Mouse (Mus musculus) liver, postnatal 0 days (tissue): ENCODE data around the gene Nat10.

ENCODE experiments used
- CTCF ChIP-seq: sonication (generic); IDR thresholded peaks from 2 replicates; pipeline ENCODE4 v1.5.1; 2016; ENCODE audit warnings: antibody characterized with exemption, low read depth
- EP300 ChIP-seq: IDR thresholded peaks from 2 replicates; pipeline ENCODE4 v1.6.1; 2016; ENCODE audit warnings: antibody characterized with exemption, low read depth, mild to moderate bottlenecking

DNA sequence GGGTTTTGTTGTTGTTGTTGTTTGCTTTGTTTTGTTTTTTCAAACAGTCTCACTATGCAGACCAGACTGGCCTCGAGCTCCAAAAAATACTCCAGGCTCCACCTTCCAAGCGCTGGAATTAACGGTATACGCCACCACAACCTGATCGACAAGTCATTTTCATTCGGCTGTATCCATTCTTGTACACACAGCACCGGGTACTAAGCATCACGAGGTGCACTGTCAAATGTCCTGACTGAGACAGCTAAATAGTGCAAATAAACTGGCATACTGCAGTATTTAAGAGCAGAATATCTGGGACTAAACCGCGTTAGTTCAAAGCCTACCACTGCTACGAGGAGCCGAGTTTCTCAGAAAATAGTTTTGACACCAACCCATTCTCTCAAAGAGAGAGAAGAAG, 649 bp downstream of the Nat10 start:
- TF ChIP-seq CTCF (no peak), EP300 (no peak)
